Mouse (Mus musculus) skeletal muscle tissue, adult 2 months (tissue): ENCODE results near the gene Dapl1.

Experiments
- DNase-seq: peaks from one replicate; pipeline ENCODE4 v3.0.0-alpha.2; 2012; ENCODE audit warnings: low read depth, low spot score

The Dapl1 gene

GRCm38 (mm10) chr2:59471051-59471948 is 13.2 kb upstream of the Dapl1 start:
- DNase-seq = no peak

DNA sequence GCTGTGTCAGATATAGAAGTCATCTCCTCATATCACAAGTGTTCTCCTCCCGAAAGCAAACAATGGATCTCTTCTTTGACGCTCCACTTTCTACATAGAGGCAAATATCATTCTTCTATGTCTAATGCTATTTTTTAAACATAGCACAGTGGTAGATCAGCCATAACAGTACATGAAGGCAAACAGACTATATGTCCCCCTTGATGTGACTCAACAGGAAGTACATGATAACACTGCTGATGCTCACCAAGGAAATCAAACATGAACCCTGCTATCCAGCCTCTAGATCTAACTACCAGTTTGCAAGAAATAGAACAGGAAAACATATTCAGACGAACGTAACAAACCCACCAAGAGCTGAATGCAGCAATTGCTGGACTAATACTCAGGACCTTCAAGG is 10.1 kb upstream of the Dapl1 start:
- DNase-seq = no peak

DNA sequence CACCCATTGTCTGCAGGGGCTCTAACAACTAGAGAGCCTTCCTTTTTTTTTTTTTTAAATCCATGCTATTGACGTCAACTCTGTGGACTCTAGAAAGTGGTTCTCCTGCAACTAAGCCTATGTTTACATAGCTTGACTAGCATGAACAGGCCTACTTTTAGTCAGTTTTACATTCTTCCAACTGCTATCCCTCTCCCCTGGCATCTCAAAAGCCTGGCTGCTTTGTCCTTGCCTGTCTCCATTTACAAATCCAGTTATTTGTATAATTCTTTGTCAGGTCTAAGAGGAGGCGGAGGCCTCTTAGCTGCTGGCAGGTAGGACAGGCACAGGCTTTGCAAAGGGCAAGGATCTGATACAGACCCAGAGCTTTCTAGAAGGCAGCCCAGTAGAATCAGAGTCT is 627 bp downstream of the Dapl1 start:
- DNase-seq = no peak

GRCm38 (mm10) chr2:59485657-59486056 is 1.2 kb downstream of the Dapl1 start:
- no peak for DNase-seq

GRCm38 (mm10) chr2:59486196-59486845 is 1.9 kb downstream of the Dapl1 start:
- no peak for DNase-seq

GRCm38 (mm10) chr2:59488235-59488634 is 3.8 kb downstream of the Dapl1 start:
- no peak for DNase-seq

DNA sequence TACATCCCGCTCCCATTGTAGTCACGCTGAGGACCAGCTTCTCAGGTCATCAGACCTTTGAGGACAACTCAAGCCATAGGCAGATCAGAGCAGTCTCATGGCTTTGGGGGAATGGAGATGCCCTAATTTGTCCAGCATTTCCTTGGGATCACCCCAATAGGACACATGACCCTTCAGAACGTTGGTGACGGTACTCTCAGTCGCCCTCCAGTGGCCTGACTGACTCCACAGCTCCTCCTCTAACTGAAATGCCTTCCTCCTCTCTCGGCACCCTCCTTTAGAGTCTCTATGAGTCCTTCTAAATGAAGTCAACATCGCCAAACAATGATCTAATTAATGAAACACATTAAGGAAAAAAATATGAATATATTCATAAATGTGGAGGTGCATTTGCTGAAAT is 5.9 kb downstream of the Dapl1 start:
- DNase-seq = no peak

DNA sequence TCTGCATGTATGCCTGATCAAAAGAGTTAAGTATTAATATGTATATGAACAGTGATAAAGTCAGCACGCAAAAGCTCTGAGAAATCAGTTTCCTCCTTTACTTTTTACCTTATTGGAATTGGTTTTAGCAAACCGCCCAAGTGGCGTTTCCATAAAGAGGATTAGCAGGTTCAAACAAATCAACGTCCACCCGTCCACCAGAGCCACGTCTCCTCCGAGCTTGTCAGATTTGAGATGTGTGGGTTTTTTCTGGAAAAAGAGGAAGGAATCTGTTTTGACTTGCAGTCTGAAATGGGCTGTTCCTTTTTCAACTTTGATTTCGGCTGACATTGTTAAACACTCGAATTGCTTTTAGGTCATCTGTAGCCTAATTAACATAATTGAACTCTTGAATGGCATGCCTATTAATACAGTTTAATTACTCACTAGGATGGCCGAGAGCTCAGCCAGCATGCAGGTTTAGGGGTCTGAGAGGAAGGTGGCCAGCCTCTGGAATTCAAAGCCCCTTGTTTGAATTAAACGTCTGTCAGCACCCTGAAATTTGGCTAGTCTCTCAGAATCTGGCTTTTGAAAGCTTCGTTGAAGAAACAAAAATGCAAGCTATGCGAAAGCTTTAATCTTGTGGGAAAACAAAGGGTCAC is 9.1 kb downstream of the Dapl1 start:
- DNase-seq = no peak

GRCm38 (mm10) chr2:59499146-59499545 is 14.7 kb downstream of the Dapl1 start:
- no peak for DNase-seq

DNA sequence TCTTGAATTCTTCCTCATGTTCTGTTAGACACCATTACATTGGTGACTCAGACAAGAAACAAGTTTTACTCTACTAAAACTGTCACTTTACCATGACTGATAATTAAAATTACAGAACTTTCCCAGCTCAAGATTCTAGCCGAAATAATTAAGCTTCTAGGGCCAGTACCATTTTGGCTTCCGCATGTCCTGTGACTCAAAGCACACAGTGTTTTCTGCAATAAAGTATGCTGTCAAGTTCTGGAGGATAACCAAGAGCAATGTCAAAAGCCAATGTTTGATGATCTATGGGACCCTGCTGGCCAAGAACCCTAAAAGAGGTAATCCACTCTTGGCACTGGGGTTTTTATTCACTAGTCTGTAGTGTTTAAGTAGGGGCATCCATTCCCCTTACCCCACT is 15.3 kb downstream of the Dapl1 start:
- DNase-seq = peak; percentile 21

DNA sequence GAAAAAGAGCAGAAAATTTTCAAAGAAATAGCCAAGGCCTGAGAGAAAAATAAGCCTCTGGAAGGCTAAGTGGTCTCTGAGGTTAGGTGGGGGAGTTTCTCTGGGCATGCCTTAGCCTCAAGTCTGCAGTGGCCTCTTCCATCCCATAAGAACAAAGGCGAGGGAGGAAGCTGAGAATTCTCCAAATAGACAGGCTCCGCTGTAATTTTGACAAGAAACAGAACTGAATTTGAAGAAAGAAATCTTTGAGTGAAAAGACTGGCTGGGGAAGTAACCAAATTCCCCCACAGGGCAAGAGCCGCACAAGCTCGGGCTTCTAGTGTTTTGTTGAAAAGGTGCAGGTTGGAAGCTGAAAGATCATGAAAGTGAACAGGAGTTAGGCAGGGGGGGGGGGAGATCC is 24.6 kb downstream of the Dapl1 start:
- no peak for DNase-seq

DNA sequence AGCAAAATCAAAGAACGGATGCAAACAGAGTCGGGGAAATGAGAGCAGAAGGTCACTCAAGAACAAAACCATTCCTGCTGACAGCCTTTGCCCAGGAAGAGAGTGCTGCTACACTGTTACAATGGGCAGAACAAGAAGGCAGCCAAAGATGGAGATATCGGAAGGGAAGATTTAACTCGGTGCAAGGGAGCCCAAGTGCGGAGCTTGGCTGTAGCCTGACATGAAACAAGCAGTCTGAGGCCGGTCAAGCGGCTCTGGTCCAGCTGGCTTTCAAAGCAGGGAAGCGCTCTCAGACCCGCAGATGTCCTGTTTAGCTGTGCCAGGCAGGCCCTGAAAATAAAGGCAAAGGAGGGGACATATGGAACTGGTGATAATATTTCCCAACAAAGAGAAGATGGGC is 26.0 kb downstream of the Dapl1 start:
- no peak for DNase-seq

GRCm38 (mm10) chr2:59510882-59511281 is 26.4 kb downstream of the Dapl1 start:
- DNase-seq = no peak

DNA sequence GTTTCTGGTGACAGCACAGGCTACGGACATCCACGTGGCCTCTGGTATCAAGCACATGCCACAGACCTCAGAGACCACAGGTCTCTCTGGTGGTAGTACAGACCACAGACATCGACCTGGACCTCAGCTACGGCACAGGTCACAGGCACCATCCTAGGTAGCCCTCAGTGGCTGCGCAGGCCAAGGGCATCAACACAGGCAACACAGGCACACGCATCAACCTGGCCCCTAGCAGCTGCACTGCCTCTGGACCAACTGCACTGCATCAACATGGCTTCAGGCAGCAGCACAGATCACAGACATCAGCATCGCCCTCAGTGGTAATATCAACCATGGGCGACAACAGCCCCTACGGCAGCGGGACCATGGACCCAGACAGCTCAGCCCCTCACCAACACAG is 36.2 kb downstream of the Dapl1 start:
- no peak for DNase-seq

- peak; percentile 55 for DNase-seq
These were observed 37.7 kb downstream of the Dapl1 start for GRCm38 (mm10) chr2:59522079-59522684.

GRCm38 (mm10) chr2:59523526-59523925 is 39.1 kb downstream of the Dapl1 start:
- DNase-seq = no peak

DNA sequence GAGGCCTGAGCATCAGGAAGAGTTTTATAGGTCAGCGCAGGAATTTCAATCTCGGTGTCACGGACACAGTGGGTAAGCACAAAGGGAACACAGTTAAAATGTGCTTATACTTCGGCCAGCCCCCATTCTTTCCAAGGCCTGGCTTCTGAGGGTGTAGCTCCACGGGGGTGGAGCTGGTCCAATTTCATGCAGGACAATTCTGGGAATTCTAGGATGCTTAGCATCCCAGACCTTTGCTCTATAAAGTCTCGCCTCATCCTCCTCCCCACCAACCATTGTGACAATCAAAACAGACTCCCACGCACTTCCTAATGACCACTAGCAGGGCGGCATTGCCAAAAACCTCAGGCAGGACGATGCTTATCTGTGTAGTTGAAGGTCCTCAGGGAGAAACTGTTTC is 42.4 kb downstream of the Dapl1 start:
- peak; percentile 32 for DNase-seq

GRCm38 (mm10) chr2:59529574-59530080 is 45.2 kb downstream of the Dapl1 start:
- no peak for DNase-seq

DNA sequence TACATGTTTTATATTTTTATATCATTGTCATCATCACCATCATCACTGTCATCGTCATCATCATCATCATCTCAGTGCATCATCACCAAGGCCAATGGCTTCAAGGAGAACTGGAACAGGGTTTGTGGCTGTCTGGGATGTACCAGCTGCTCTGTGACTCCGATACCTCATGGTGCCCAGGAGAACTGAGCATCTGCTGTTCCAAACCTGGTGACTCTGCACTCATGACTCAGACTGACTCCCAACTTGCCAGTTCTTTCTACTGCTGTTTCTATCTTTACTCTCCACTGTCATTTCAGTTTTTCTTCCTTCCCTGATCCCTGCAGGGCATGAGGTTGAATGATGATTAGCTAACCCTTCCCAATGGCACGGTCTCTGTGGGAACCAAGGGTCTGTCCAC is 46.4 kb downstream of the Dapl1 start:
- no peak for DNase-seq

DNA sequence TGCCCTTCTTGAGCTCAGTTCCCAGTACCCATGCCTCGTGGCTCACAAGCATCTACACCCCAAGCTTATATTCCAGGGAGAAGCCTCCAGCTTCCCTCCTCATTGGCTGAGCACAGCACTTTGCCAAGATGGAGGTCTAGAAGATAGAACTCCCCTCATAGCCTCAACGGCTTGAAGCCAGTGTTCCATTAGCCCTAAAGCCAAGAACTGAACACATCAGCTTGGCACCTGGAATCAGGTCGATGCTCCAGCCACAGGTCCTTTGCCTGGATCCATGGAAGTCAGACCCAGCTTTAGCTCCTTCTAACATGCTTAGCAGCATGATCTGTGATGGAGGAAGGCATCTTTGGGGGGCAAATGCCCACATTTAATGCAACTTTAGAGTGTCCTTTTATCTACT is 48.5 kb downstream of the Dapl1 start:
- DNase-seq = no peak

DNA sequence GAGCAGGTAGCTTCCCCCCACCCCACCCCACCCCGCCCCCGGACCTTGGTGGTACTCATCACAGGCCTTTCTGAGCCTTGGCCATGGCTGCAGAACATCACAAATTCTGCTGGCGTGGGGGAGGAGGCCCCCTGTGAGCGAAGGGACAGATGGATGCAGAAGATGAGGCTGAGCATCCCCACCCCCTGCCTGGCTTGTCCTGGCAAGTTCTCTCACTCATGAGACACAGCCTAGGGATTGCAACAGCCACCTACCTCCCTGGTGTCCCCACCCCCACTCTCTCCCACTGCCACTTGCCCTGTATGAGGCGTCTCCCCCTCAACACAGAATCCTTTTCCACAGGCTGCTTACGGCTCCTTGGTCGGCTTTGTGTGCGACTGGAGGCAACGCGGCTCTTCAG is 49.1 kb downstream of the Dapl1 start:
- DNase-seq = no peak
